Mouse (Mus musculus): ENCODE results near the gene Mme. TPM values are rescaled to one million over a fixed set of nuclear protein-coding genes. Genes with fewer than 3 reads are reported as not detected.

Gene Mme
- polyA plus RNA-seq, 1 experiment from 2014 or later, result 0.55 TPM

- Histone ChIP-seq H3K4me2 (ENCODE audit: low read depth, low read length) (no peak overlapping the region), H3K36me3 (ENCODE audit: control insufficient read depth, insufficient read depth) (no peaks in the 10 kb centered on the region), H3K4me3 (ENCODE audit: low read depth, low read length) (no peak overlapping the region), H3K27me3 (ENCODE audit: control insufficient read depth, insufficient read depth, low read depth, low read length) (no peaks in the 10 kb centered on the region), H3K9me3 (replicated peaks; ENCODE audit: control insufficient read depth, low read length) (no peaks in the 10 kb centered on the region), H3K4me1 (ENCODE audit: control insufficient read depth, low read depth, low read length) (no peaks in the 10 kb centered on the region), H3K9ac (ENCODE audit: low read depth, low read length) (no peak overlapping the region), H3K27ac (ENCODE audit: low read length) (no peak overlapping the region)
- ATAC-seq (ENCODE audit: low read depth), result no peak
- WGBS (ENCODE audit: insufficient replicate concordance), result 54% methylated on average over 3 of the region's 3 CpGs
These were observed 99.2 kb downstream of the Mme start for GRCm38 (mm10) chr3:63340546-63340945.

GRCm38 (mm10) chr3:63341481-63341880, 100.1 kb downstream of the Mme start:
- H3K9me3 ChIP-seq (replicated peaks; ENCODE audit: control insufficient read depth, low read length), result no peaks in the 10 kb centered on the region
- H3K36me3 ChIP-seq (ENCODE audit: control insufficient read depth, insufficient read depth), result no peaks in the 10 kb centered on the region
- no peak overlapping the region for H3K4me3 ChIP-seq (ENCODE audit: low read depth, low read length)
- no peak overlapping the region for H3K27ac ChIP-seq (ENCODE audit: low read length)
- no peak overlapping the region for H3K4me2 ChIP-seq (ENCODE audit: low read depth, low read length)
- H3K4me1 ChIP-seq (ENCODE audit: control insufficient read depth, low read depth, low read length), result no peaks in the 10 kb centered on the region
- no peak overlapping the region for H3K9ac ChIP-seq (ENCODE audit: low read depth, low read length)
- WGBS (ENCODE audit: insufficient replicate concordance), result 72% methylated on average over 4 of the region's 4 CpGs
- no peaks in the 10 kb centered on the region for H3K27me3 ChIP-seq (ENCODE audit: control insufficient read depth, insufficient read depth, low read depth, low read length)
- no peak for ATAC-seq (ENCODE audit: low read depth)

GRCm38 (mm10) chr3:63344998-63345397, 103.7 kb downstream of the Mme start:
- H3K4me1 ChIP-seq (ENCODE audit: control insufficient read depth, low read depth, low read length), result no peaks in the 10 kb centered on the region
- no peak for ATAC-seq (ENCODE audit: low read depth)
- no peak overlapping the region for H3K4me2 ChIP-seq (ENCODE audit: low read depth, low read length)
- H3K27ac ChIP-seq (ENCODE audit: low read length), result no peak overlapping the region
- no peak overlapping the region for H3K9ac ChIP-seq (ENCODE audit: low read depth, low read length)
- no peaks in the 10 kb centered on the region for H3K27me3 ChIP-seq (ENCODE audit: control insufficient read depth, insufficient read depth, low read depth, low read length)
- H3K4me3 ChIP-seq (ENCODE audit: low read depth, low read length), result no peak overlapping the region
- no peaks in the 10 kb centered on the region for H3K9me3 ChIP-seq (replicated peaks; ENCODE audit: control insufficient read depth, low read length)
- H3K36me3 ChIP-seq (ENCODE audit: control insufficient read depth, insufficient read depth), result no peaks in the 10 kb centered on the region
- WGBS (ENCODE audit: insufficient replicate concordance), result 63% methylated on average over 5 of the region's 5 CpGs

GRCm38 (mm10) chr3:63348893-63349426, 107.6 kb downstream of the Mme start:
- no peaks in the 10 kb centered on the region for H3K4me1 ChIP-seq (ENCODE audit: control insufficient read depth, low read depth, low read length)
- no peaks in the 10 kb centered on the region for H3K9me3 ChIP-seq (replicated peaks; ENCODE audit: control insufficient read depth, low read length)
- WGBS (ENCODE audit: insufficient replicate concordance), result 30% methylated on average over 2 of the region's 2 CpGs
- H3K36me3 ChIP-seq (ENCODE audit: control insufficient read depth, insufficient read depth), result no peaks in the 10 kb centered on the region
- no peak overlapping the region for H3K4me3 ChIP-seq (ENCODE audit: low read depth, low read length)
- no peak overlapping the region for H3K27ac ChIP-seq (ENCODE audit: low read length)
- H3K27me3 ChIP-seq (ENCODE audit: control insufficient read depth, insufficient read depth, low read depth, low read length), result no peaks in the 10 kb centered on the region
- H3K4me2 ChIP-seq (ENCODE audit: low read depth, low read length), result no peak overlapping the region
- no peak for ATAC-seq (ENCODE audit: low read depth)
- no peak overlapping the region for H3K9ac ChIP-seq (ENCODE audit: low read depth, low read length)

GRCm38 (mm10) chr3:63350242-63350641, 108.9 kb downstream of the Mme start:
- Histone ChIP-seq H3K4me1 (ENCODE audit: control insufficient read depth, low read depth, low read length) (no peaks in the 10 kb centered on the region), H3K4me3 (ENCODE audit: low read depth, low read length) (no peak overlapping the region), H3K27me3 (ENCODE audit: control insufficient read depth, insufficient read depth, low read depth, low read length) (no peaks in the 10 kb centered on the region), H3K9me3 (replicated peaks; ENCODE audit: control insufficient read depth, low read length) (no peaks in the 10 kb centered on the region), H3K4me2 (ENCODE audit: low read depth, low read length) (no peak overlapping the region), H3K36me3 (ENCODE audit: control insufficient read depth, insufficient read depth) (no peaks in the 10 kb centered on the region), H3K27ac (ENCODE audit: low read length) (no peak overlapping the region), H3K9ac (ENCODE audit: low read depth, low read length) (no peak overlapping the region)
- 55% methylated on average over 4 of the region's 4 CpGs for WGBS (ENCODE audit: insufficient replicate concordance)
- ATAC-seq (ENCODE audit: low read depth), result no peak

GRCm38 (mm10) chr3:63350704-63351103, 109.4 kb downstream of the Mme start:
- no peak for ATAC-seq (ENCODE audit: low read depth)
- Histone ChIP-seq H3K27me3 (ENCODE audit: control insufficient read depth, insufficient read depth, low read depth, low read length) (no peaks in the 10 kb centered on the region), H3K4me1 (ENCODE audit: control insufficient read depth, low read depth, low read length) (no peaks in the 10 kb centered on the region), H3K36me3 (ENCODE audit: control insufficient read depth, insufficient read depth) (no peaks in the 10 kb centered on the region), H3K4me3 (ENCODE audit: low read depth, low read length) (no peak overlapping the region), H3K27ac (ENCODE audit: low read length) (no peak overlapping the region), H3K4me2 (ENCODE audit: low read depth, low read length) (no peak overlapping the region), H3K9ac (ENCODE audit: low read depth, low read length) (no peak overlapping the region), H3K9me3 (replicated peaks; ENCODE audit: control insufficient read depth, low read length) (no peaks in the 10 kb centered on the region)
- 46% methylated on average over 3 of the region's 3 CpGs for WGBS (ENCODE audit: insufficient replicate concordance)

- Histone ChIP-seq H3K9ac (ENCODE audit: low read depth, low read length) (no peak overlapping the region), H3K4me1 (ENCODE audit: control insufficient read depth, low read depth, low read length) (no peaks in the 10 kb centered on the region), H3K27me3 (ENCODE audit: control insufficient read depth, insufficient read depth, low read depth, low read length) (no peaks in the 10 kb centered on the region), H3K4me3 (ENCODE audit: low read depth, low read length) (no peak overlapping the region), H3K27ac (ENCODE audit: low read length) (no peak overlapping the region), H3K36me3 (ENCODE audit: control insufficient read depth, insufficient read depth) (no peaks in the 10 kb centered on the region), H3K4me2 (ENCODE audit: low read depth, low read length) (no peak overlapping the region), H3K9me3 (replicated peaks; ENCODE audit: control insufficient read depth, low read length) (no peaks in the 10 kb centered on the region)
- 67% methylated on average over 1 of the region's 1 CpGs for WGBS (ENCODE audit: insufficient replicate concordance)
- ATAC-seq (ENCODE audit: low read depth), result no peak
These were observed 110.4 kb downstream of the Mme start for GRCm38 (mm10) chr3:63351680-63352260.

GRCm38 (mm10) chr3:63359512-63359911, 118.2 kb downstream of the Mme start:
- H3K4me3 ChIP-seq (ENCODE audit: low read depth, low read length), result no peak overlapping the region
- no peak overlapping the region for H3K9ac ChIP-seq (ENCODE audit: low read depth, low read length)
- WGBS (ENCODE audit: insufficient replicate concordance), result 73% methylated on average over 1 of the region's 1 CpGs
- H3K4me2 ChIP-seq (ENCODE audit: low read depth, low read length), result no peak overlapping the region
- H3K9me3 ChIP-seq (replicated peaks; ENCODE audit: control insufficient read depth, low read length), result no peaks in the 10 kb centered on the region
- no peaks in the 10 kb centered on the region for H3K36me3 ChIP-seq (ENCODE audit: control insufficient read depth, insufficient read depth)
- ATAC-seq (ENCODE audit: low read depth), result no peak
- H3K27me3 ChIP-seq (ENCODE audit: control insufficient read depth, insufficient read depth, low read depth, low read length), result no peaks in the 10 kb centered on the region
- no peak overlapping the region for H3K27ac ChIP-seq (ENCODE audit: low read length)
- H3K4me1 ChIP-seq (ENCODE audit: control insufficient read depth, low read depth, low read length), result no peaks in the 10 kb centered on the region

GRCm38 (mm10) chr3:63384989-63385388, 143.7 kb downstream of the Mme start:
- Histone ChIP-seq H3K4me1 (ENCODE audit: control insufficient read depth, low read depth, low read length) (no peaks in the 10 kb centered on the region), H3K9me3 (replicated peaks; ENCODE audit: control insufficient read depth, low read length) (no peaks in the 10 kb centered on the region), H3K27ac (ENCODE audit: low read length) (no peak overlapping the region), H3K27me3 (ENCODE audit: control insufficient read depth, insufficient read depth, low read depth, low read length) (no peaks in the 10 kb centered on the region), H3K4me3 (ENCODE audit: low read depth, low read length) (no peak overlapping the region), H3K36me3 (ENCODE audit: control insufficient read depth, insufficient read depth) (no peaks in the 10 kb centered on the region), H3K4me2 (ENCODE audit: low read depth, low read length) (no peak overlapping the region), H3K9ac (ENCODE audit: low read depth, low read length) (no peak overlapping the region)
- WGBS (ENCODE audit: insufficient replicate concordance), result 22% methylated on average over 2 of the region's 2 CpGs
- ATAC-seq (ENCODE audit: low read depth), result no peak
